ENCODE assay signal across 10 mouse cellular contexts in genomic region chr11:53469294-53469967, GRCm38 (mm10). TPM values are rescaled to one million over a fixed set of nuclear protein-coding genes. Genes with fewer than 3 reads are reported as not detected.
DNase-seq lines count a peak whose midpoint lies in the region; ATAC-seq and TF ChIP-seq lines count a peak whose summit lies in the region.
"Had no signal": no experiment of that assay in that cellular context is flagged by ENCODE, and none has a peak within 500 bp of the region (broad histone marks: within the 10 kb centered on the region; RNA-seq: fewer than 3 reads in every experiment).

No protein-coding gene starts in this region.

- peaks cover 84% of the 10 kb centered on the region for H3K27me3 ChIP-seq in kidney, embryonic 15.5 days
- H3K27me3 ChIP-seq in MEL (ENCODE audit: control insufficient read depth in 1 of 2, insufficient read depth in 2 of 2, low read length in 2 of 2): 0 out of 4 replicates have a peak, but pooled peaks cover 0 to 2% of the 10 kb centered on the region in 2 experiments
- peaks cover 37% of the 10 kb centered on the region for H3K27me3 ChIP-seq in embryonic facial prominence, embryonic 15.5 days
- peaks cover 56% of the 10 kb centered on the region for H3K27me3 ChIP-seq in limb, embryonic 12.5 days

- no peak for DNase-seq in kidney, postnatal 36 days
- DNase-seq in MEL (ENCODE audit: low read depth, low spot score): no peak
- no peak for DNase-seq in yolk sac, embryonic 10.5 days (ENCODE audit: low spot score)
- DNase-seq in layer of hippocampus, postnatal 36 days: no peak

- no peak for ATAC-seq in kidney, embryonic 15.5 days (replicated peaks; ENCODE audit: low FRiP score)
- ATAC-seq in embryonic facial prominence, embryonic 15.5 days (ENCODE audit: insufficient number of reproducible peaks, low FRiP score, low TSS enrichment, low read depth): no peak
- no peak for ATAC-seq in limb, embryonic 12.5 days (ENCODE audit: insufficient number of reproducible peaks, insufficient read depth, low FRiP score, low TSS enrichment, low read depth)
- no peak for ATAC-seq in granulocyte monocyte progenitor cell, adult 5-6 weeks (replicated peaks; ENCODE audit: poor library complexity, severe bottlenecking)

- no peaks in the 10 kb centered on the region for H3K9me3 ChIP-seq in kidney, embryonic 15.5 days (replicated peaks)
- no peaks in the 10 kb centered on the region for H3K9me3 ChIP-seq in MEL (replicated peaks; ENCODE audit: insufficient read depth, low read length)
- no peaks in the 10 kb centered on the region for H3K9me3 ChIP-seq in embryonic facial prominence, embryonic 15.5 days (replicated peaks)
- H3K9me3 ChIP-seq in limb, embryonic 12.5 days: no peaks in the 10 kb centered on the region

- H3K79me2 ChIP-seq in MEL (ENCODE audit: control insufficient read depth, insufficient read depth, low read length, poor library complexity): no peaks in the 10 kb centered on the region

- TF ChIP-seq CTCF in MEL (IDR thresholded peaks at IDR 0.05 in 2 of 3, conservative IDR thresholded peaks at IDR 0.05 in 1 of 3; ENCODE audit: control insufficient read depth in 1 of 3, insufficient read depth in 1 of 3, low read depth in 2 of 3, low read length in 3 of 3, poor library complexity in 1 of 3, severe bottlenecking in 1 of 3): no peak

- H3K27ac ChIP-seq in kidney, embryonic 15.5 days: no peak overlapping the region
- no peak overlapping the region for H3K27ac ChIP-seq in MEL (ENCODE audit: control insufficient read depth, low read depth, low read length)
- H3K27ac ChIP-seq in embryonic facial prominence, embryonic 15.5 days (replicated peaks): no peak overlapping the region
- H3K27ac ChIP-seq in limb, embryonic 12.5 days: peak overlapping the region; percentile 80

- 44% methylated on average over 16 of the region's 16 CpGs for WGBS in kidney, embryonic 15.5 days
- WGBS in embryonic facial prominence, embryonic 15.5 days: 21% methylated on average over 16 of the region's 16 CpGs
- 38% methylated on average over 16 of the region's 16 CpGs for WGBS in limb, embryonic 12.5 days

- TF ChIP-seq POLR2A in MEL (IDR thresholded peaks at IDR 0.05; ENCODE audit: control insufficient read depth in 1 of 2, insufficient read depth in 1 of 2, low read depth in 1 of 2, low read length in 2 of 2, poor library complexity in 1 of 2): no peak

- no peak; a peak in 1 of 4 replicates for TF ChIP-seq EP300 in MEL (IDR thresholded peaks at IDR 0.05; ENCODE audit: low read depth in 1 of 2, low read length in 2 of 2)

- H3K36me3 ChIP-seq in kidney, embryonic 15.5 days: no peaks in the 10 kb centered on the region
- H3K36me3 ChIP-seq in MEL (ENCODE audit: control insufficient read depth in 1 of 2, insufficient read depth in 2 of 2, low read length in 2 of 2): peaks cover 0 to 8% of the 10 kb centered on the region in 2 experiments; a peak in 1 of 4 replicates
- H3K36me3 ChIP-seq in embryonic facial prominence, embryonic 15.5 days: no peaks in the 10 kb centered on the region
- peaks cover 4% of the 10 kb centered on the region; the same call in 1 of the 2 replicates for H3K36me3 ChIP-seq in limb, embryonic 12.5 days

- peak overlapping the region; percentile 56 for H3K4me2 ChIP-seq in kidney, embryonic 15.5 days
- peak overlapping the region; percentile 52 for H3K4me2 ChIP-seq in embryonic facial prominence, embryonic 15.5 days (replicated peaks)
- peak overlapping the region; percentile 55 for H3K4me2 ChIP-seq in limb, embryonic 12.5 days

- H3K4me3 ChIP-seq in kidney, embryonic 15.5 days (replicated peaks): 0 out of 2 replicates have a peak overlapping the region, but pooled peaks have one; percentile 23
- peak overlapping the region; percentile 36 to 42; a peak in 3 of 4 replicates for H3K4me3 ChIP-seq in MEL (ENCODE audit: control insufficient read depth in 1 of 2, insufficient read depth in 1 of 2, low read depth in 2 of 2, low read length in 2 of 2)
- peak overlapping the region; percentile 26 for H3K4me3 ChIP-seq in embryonic facial prominence, embryonic 15.5 days (replicated peaks)
- H3K4me3 ChIP-seq in limb, embryonic 12.5 days (replicated peaks): no peak overlapping the region; the same call in 1 of the 2 replicates
- H3K4me3 ChIP-seq: erythroblast, embryonic 14.5 days had no signal

- H3K4me1 ChIP-seq in kidney, embryonic 15.5 days: peaks cover 25% of the 10 kb centered on the region
- H3K4me1 ChIP-seq in MEL (ENCODE audit: control insufficient read depth in 1 of 2, insufficient read depth in 2 of 2, low read length in 2 of 2): peaks cover 2 to 11% of the 10 kb centered on the region in 2 experiments; a peak in 3 of 4 replicates
- peaks cover 20% of the 10 kb centered on the region for H3K4me1 ChIP-seq in embryonic facial prominence, embryonic 15.5 days
- H3K4me1 ChIP-seq in limb, embryonic 12.5 days (replicated peaks): peaks cover 24% of the 10 kb centered on the region

- no peak overlapping the region for H3K9ac ChIP-seq in kidney, embryonic 15.5 days
- H3K9ac ChIP-seq in MEL (ENCODE audit: control insufficient read depth, low read depth, low read length, poor library complexity, severe bottlenecking): 0 out of 2 replicates have a peak overlapping the region, but pooled peaks have one; percentile 18
- no peak overlapping the region for H3K9ac ChIP-seq in embryonic facial prominence, embryonic 15.5 days
- H3K9ac ChIP-seq in limb, embryonic 12.5 days (replicated peaks): no peak overlapping the region

- TF ChIP-seq RAD21 in MEL (IDR thresholded peaks at IDR 0.05; ENCODE audit: low read depth, low read length): no peak

TF ChIP-seq in MEL, 35 proteins besides CTCF, POLR2A, EP300 and RAD21:
- TF ChIP-seq ZKSCAN1 (IDR thresholded peaks at IDR 0.05; ENCODE audit: low read depth, low read length): no peak
- TF ChIP-seq RCOR1 (IDR thresholded peaks at IDR 0.05; ENCODE audit: low read depth, low read length): peak; percentile 25; the same call in 1 of the 2 replicates
TF ChIP-seq in MEL: peak in this region for 1.

RNA-seq across cellular contexts. Expression of gene Gm9837, which starts 0.8 kb away (rescaled TPM):
- not detected in 2 replicates for polyA plus RNA-seq in kidney, embryonic 15.5 days (2015; fragmentation: Nextera tagmentation; extraction: Ambion mirVana)
- total RNA-seq in MEL (2012; rRNA removed): not detected in 2 replicates
- polyA plus RNA-seq in MEL (2012; ENCODE audit: insufficient read depth in 1 of 2, insufficient read length in 2 of 2, low read depth in 1 of 2, low replicate concordance in 2 of 2, missing spikeins in 1 of 2): not detected
- polyA plus RNA-seq in embryonic facial prominence, embryonic 15.5 days (2015; fragmentation: Nextera tagmentation; extraction: Ambion mirVana): not detected in 2 replicates
- not detected in 2 replicates for polyA plus RNA-seq in limb, embryonic 12.5 days (2016; fragmentation: Nextera tagmentation; extraction: Ambion mirVana)
- total RNA-seq in granulocyte monocyte progenitor cell, adult 5-6 weeks (2014; fragmentation: Nextera tagmentation): not detected in 2 replicates
- not detected in 2 replicates for total RNA-seq in granulocyte monocyte progenitor cell, adult 5-6 weeks (2017)
- under 1 TPM in 1 of 2 experiments, not detected in 1; 0.56 TPM for total RNA-seq in layer of hippocampus, postnatal 36 days (2021)
- polyA plus RNA-seq: erythroblast, embryonic 14.5 days; liver, embryonic 16.5 days had no signal

RNA-seq across cellular contexts. Expression of gene Gm9945, which starts 10.5 kb away (rescaled TPM):
- not detected in 2 replicates for polyA plus RNA-seq in kidney, embryonic 15.5 days (2015; fragmentation: Nextera tagmentation; extraction: Ambion mirVana)
- not detected in 2 replicates for total RNA-seq in MEL (2012; rRNA removed)
- polyA plus RNA-seq in MEL (2012; ENCODE audit: insufficient read depth in 1 of 2, insufficient read length in 2 of 2, low read depth in 1 of 2, low replicate concordance in 2 of 2, missing spikeins in 1 of 2): not detected
- 0.18 TPM in 1 of 2 replicates, not detected in the other for polyA plus RNA-seq in embryonic facial prominence, embryonic 15.5 days (2015; fragmentation: Nextera tagmentation; extraction: Ambion mirVana)
- not detected in 2 replicates for polyA plus RNA-seq in limb, embryonic 12.5 days (2016; fragmentation: Nextera tagmentation; extraction: Ambion mirVana)
- not detected in 2 replicates for total RNA-seq in granulocyte monocyte progenitor cell, adult 5-6 weeks (2014; fragmentation: Nextera tagmentation)
- not detected in 2 replicates for total RNA-seq in granulocyte monocyte progenitor cell, adult 5-6 weeks (2017)
- total RNA-seq in layer of hippocampus, postnatal 36 days (2021): 1 to 10 TPM; 2.3 TPM
- polyA plus RNA-seq: erythroblast, embryonic 14.5 days had no signal

RNA-seq across cellular contexts. Expression of gene Sowaha, which starts 10.6 kb away (rescaled TPM):
- polyA plus RNA-seq in kidney, embryonic 15.5 days (2015; fragmentation: Nextera tagmentation; extraction: Ambion mirVana): 0.23 and 0.32 TPM in 2 replicates
- not detected in 2 replicates for total RNA-seq in MEL (2012; rRNA removed)
- not detected for polyA plus RNA-seq in MEL (2012; ENCODE audit: insufficient read depth in 1 of 2, insufficient read length in 2 of 2, low read depth in 1 of 2, low replicate concordance in 2 of 2, missing spikeins in 1 of 2)
- 1.1 and 1.5 TPM in 2 replicates for polyA plus RNA-seq in embryonic facial prominence, embryonic 15.5 days (2015; fragmentation: Nextera tagmentation; extraction: Ambion mirVana)
- 0.24 and 0.32 TPM in 2 replicates for polyA plus RNA-seq in limb, embryonic 12.5 days (2016; fragmentation: Nextera tagmentation; extraction: Ambion mirVana)
- total RNA-seq in granulocyte monocyte progenitor cell, adult 5-6 weeks (2014; fragmentation: Nextera tagmentation): not detected in 2 replicates
- total RNA-seq in granulocyte monocyte progenitor cell, adult 5-6 weeks (2017): not detected in 2 replicates
- total RNA-seq in layer of hippocampus, postnatal 36 days (2021): 100 to 1,000 TPM; 140 to 143 TPM

RNA-seq across cellular contexts. Expression of gene Shroom1, which starts 12.4 kb away (rescaled TPM):
- 1.7 and 2.3 TPM in 2 replicates for polyA plus RNA-seq in kidney, embryonic 15.5 days (2015; fragmentation: Nextera tagmentation; extraction: Ambion mirVana)
- total RNA-seq in MEL (2012; rRNA removed): not detected in 2 replicates
- polyA plus RNA-seq in MEL (2012; ENCODE audit: insufficient read depth in 1 of 2, insufficient read length in 2 of 2, low read depth in 1 of 2, low replicate concordance in 2 of 2, missing spikeins in 1 of 2): under 1 TPM in 1 of 2 experiments, not detected in 1; 0.19 TPM
- 3.4 and 3.7 TPM in 2 replicates for polyA plus RNA-seq in embryonic facial prominence, embryonic 15.5 days (2015; fragmentation: Nextera tagmentation; extraction: Ambion mirVana)
- 6.3 and 6.8 TPM in 2 replicates for polyA plus RNA-seq in limb, embryonic 12.5 days (2016; fragmentation: Nextera tagmentation; extraction: Ambion mirVana)
- total RNA-seq in granulocyte monocyte progenitor cell, adult 5-6 weeks (2014; fragmentation: Nextera tagmentation): 0.30 TPM in 1 of 2 replicates, not detected in the other
- not detected in 2 replicates for total RNA-seq in granulocyte monocyte progenitor cell, adult 5-6 weeks (2017)
- total RNA-seq in layer of hippocampus, postnatal 36 days (2021): 1 to 10 TPM; 3.5 to 4.4 TPM
- polyA plus RNA-seq: erythroblast, embryonic 14.5 days had no signal

RNA-seq across cellular contexts. Expression of gene Gm10447, which starts 12.5 kb away (rescaled TPM):
- not detected in 2 replicates for polyA plus RNA-seq in kidney, embryonic 15.5 days (2015; fragmentation: Nextera tagmentation; extraction: Ambion mirVana)
- total RNA-seq in MEL (2012; rRNA removed): not detected in 2 replicates
- not detected for polyA plus RNA-seq in MEL (2012; ENCODE audit: insufficient read depth in 1 of 2, insufficient read length in 2 of 2, low read depth in 1 of 2, low replicate concordance in 2 of 2, missing spikeins in 1 of 2)
- 0.17 and 0.28 TPM in 2 replicates for polyA plus RNA-seq in embryonic facial prominence, embryonic 15.5 days (2015; fragmentation: Nextera tagmentation; extraction: Ambion mirVana)
- polyA plus RNA-seq in limb, embryonic 12.5 days (2016; fragmentation: Nextera tagmentation; extraction: Ambion mirVana): 0.36 and 0.38 TPM in 2 replicates
- not detected in 2 replicates for total RNA-seq in granulocyte monocyte progenitor cell, adult 5-6 weeks (2014; fragmentation: Nextera tagmentation)
- not detected in 2 replicates for total RNA-seq in granulocyte monocyte progenitor cell, adult 5-6 weeks (2017)
- under 1 TPM; 0.15 to 0.33 TPM for total RNA-seq in layer of hippocampus, postnatal 36 days (2021)
- polyA plus RNA-seq: erythroblast, embryonic 14.5 days had no signal
